Mouse (Mus musculus) forebrain, embryonic 12.5 days (tissue): ENCODE measurements around the gene Clmn. TPM values are rescaled to one million over a fixed set of nuclear protein-coding genes. Genes with fewer than 3 reads are reported as not detected.

ENCODE experiments used
- ATAC-seq: fragments of 200-750 bp; cut with Nextera tagmentation; 2 replicates; pipeline ENCODE4 v1.8.0; 2017; ENCODE audit warnings: moderate TSS enrichment; ENCODE audit not compliant: low FRiP score
- H3K27ac ChIP-seq: fragments of 300-500 bp; sonication (generic); 2 replicates; pipeline ENCODE4 v1.5.1; 2016; ENCODE audit warnings: mild to moderate bottlenecking
- H3K27me3 ChIP-seq: fragments of 300-500 bp; sonication (generic); 2 replicates; pipeline ENCODE4 v1.6.1; 2016; ENCODE audit warnings: mild to moderate bottlenecking
- H3K36me3 ChIP-seq: fragments of 300-500 bp; sonication (generic); replicated peaks from 2 replicates; pipeline ENCODE4 v1.6.1; 2016; ENCODE audit warnings: mild to moderate bottlenecking
- H3K4me1 ChIP-seq: fragments of 300-500 bp; sonication (generic); 2 replicates; pipeline ENCODE4 v1.6.1; 2016
- H3K4me2 ChIP-seq: fragments of 300-500 bp; sonication (generic); 2 replicates; pipeline ENCODE4 v1.6.1; 2016; ENCODE audit warnings: mild to moderate bottlenecking, moderate library complexity
- H3K4me3 ChIP-seq: fragments of 300-500 bp; sonication (generic); replicated peaks from 2 replicates; pipeline ENCODE4 v1.5.1; 2016; ENCODE audit warnings: mild to moderate bottlenecking
- H3K9ac ChIP-seq: fragments of 300-500 bp; sonication (generic); 2 replicates; pipeline ENCODE4 v1.6.1; 2016; ENCODE audit warnings: mild to moderate bottlenecking
- H3K9me3 ChIP-seq: fragments of 300-500 bp; sonication (generic); 2 replicates; pipeline ENCODE4 v1.6.1; 2016
- WGBS: fragments of 180-500 bp; shearing (Covaris S2); methylation state at CpG from one replicate; pipeline ENCODE4 v1.1.7; 2016; 5-methylcytosine and 5-hydroxymethylcytosine counted together
- polyA plus RNA-seq: library from polyadenylated mRNA; unstranded; fragments of >200 nt; fragmentation: Nextera tagmentation; extraction: Ambion mirVana; gene quantifications from 2 replicates; pipeline ENCODE4 v1.2.1, GENCODE M21; 2016

Clmn gene
- polyA plus RNA-seq, 1 experiment from 2014 or later: 2.8 TPM

DNA sequence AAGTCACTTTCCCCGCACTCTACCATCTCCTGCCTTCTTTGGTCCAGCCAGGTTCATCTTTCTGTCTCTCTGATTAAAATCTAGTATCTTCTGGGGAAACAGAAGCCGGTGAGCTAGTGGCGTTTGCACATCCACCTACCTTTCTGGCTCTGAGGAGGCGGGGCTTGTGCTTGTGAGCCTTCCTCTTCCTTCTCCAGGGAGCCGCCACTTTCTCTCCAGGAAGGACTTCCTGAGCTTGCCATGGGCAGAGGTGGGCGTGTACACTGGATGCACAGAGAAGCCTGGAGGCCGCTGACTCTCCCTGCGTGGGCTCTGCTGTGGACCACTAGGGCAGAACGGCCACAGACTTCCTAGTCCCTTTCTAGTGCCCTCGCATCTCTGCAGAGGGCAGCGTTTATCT, 34.3 kb upstream of the Clmn start:
- no peak overlapping the region for H3K4me3 ChIP-seq
- H3K4me1 ChIP-seq: peaks cover 30% of the 10 kb centered on the region
- H3K4me2 ChIP-seq: no peak overlapping the region
- no peaks in the 10 kb centered on the region for H3K9me3 ChIP-seq
- no peaks in the 10 kb centered on the region for H3K36me3 ChIP-seq
- H3K27me3 ChIP-seq: peaks cover 7% of the 10 kb centered on the region; the same call in 1 of the 2 replicates
- H3K9ac ChIP-seq: no peak overlapping the region
- 73% methylated on average over 11 of the region's 11 CpGs for WGBS
- ATAC-seq: no peak
- H3K27ac ChIP-seq: no peak overlapping the region

DNA sequence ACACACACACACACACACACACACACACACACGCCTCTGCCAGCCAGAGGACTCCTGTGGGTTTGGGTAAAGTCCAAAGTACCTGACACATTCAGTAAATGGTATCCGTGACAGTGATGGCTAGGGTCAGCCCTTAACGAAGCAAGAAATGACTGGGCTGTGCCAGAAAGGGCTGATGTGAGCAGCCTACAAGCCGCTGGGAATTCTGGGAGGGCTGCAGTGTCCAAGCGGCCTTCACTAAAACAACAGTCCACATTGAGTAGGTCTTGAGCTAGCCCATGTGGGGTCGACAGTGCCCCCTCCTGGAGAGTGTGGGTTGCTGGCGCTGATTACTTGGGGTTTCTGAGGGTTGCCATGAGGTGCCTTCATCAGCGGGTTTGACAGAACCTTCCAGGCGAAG, 33.8 kb upstream of the Clmn start:
- no peaks in the 10 kb centered on the region for H3K9me3 ChIP-seq
- H3K27ac ChIP-seq: no peak overlapping the region
- H3K4me2 ChIP-seq: no peak overlapping the region
- H3K4me1 ChIP-seq: peaks cover 30% of the 10 kb centered on the region
- peaks cover 7% of the 10 kb centered on the region; the same call in 1 of the 2 replicates for H3K27me3 ChIP-seq
- H3K4me3 ChIP-seq: no peak overlapping the region
- no peak overlapping the region for H3K9ac ChIP-seq
- H3K36me3 ChIP-seq: no peaks in the 10 kb centered on the region
- ATAC-seq: no peak
- WGBS: 71% methylated on average over 9 of the region's 9 CpGs

DNA sequence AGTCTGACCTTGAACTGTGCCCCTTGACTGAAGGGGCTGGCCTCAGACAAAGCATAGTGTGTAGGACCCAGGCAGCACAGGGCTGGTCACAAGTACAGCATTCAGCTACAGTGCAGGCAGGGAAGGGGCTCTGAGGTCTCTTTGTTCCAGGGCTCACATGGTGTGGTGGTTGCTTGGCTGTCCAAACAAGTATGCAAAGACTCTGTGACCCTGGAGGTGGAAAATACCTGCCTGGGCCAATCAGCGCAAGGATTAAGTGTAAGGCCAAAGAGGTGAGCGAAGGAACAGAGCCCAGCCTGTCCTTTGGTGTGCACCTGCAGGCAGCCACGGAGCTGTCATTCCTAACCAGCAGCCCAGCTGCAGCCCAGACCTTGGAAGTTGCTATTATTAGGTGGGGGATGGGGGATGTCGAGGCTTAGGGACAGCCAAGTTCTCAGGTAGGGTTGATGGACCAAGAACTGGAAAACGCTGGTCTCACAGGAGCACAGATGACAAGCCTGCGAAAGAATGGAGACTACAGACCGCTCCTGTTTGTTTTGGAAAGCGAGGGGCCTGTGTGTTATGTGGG, 32.3 kb upstream of the Clmn start:
- Histone ChIP-seq H3K4me2 (no peak overlapping the region), H3K9ac (no peak overlapping the region), H3K36me3 (no peaks in the 10 kb centered on the region), H3K4me3 (no peak overlapping the region), H3K27me3 (peaks cover 7% of the 10 kb centered on the region; the same call in 1 of the 2 replicates), H3K27ac (peak overlapping the region; percentile 31), H3K9me3 (0 out of 2 replicates have a peak, but pooled peaks cover 2% of the 10 kb centered on the region), H3K4me1 (peaks cover 30% of the 10 kb centered on the region)
- 53% methylated on average over 8 of the region's 8 CpGs for WGBS
- ATAC-seq: no peak

DNA sequence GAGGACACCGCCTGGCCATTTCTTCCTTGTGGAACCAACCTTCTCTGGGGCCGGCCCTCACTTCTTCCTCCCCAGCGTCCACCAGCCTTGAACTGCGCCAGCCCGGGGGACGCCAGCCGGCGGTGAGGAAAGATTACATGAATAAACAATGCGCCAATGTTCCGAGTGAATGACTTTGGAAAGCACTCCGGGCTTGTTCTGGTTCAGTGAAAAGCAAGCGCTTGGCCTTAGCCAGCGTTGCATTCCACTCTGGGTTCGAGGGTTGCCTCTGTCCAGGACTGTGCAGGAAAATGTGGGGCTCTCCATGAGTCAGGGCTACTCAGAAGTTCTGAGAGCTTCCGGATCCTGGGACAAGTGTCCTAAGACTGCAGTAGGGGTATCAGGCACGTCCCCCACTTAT, 31.8 kb upstream of the Clmn start:
- no peak for ATAC-seq
- H3K4me3 ChIP-seq: no peak overlapping the region
- H3K27me3 ChIP-seq: peaks cover 7% of the 10 kb centered on the region; the same call in 1 of the 2 replicates
- H3K27ac ChIP-seq: peak overlapping the region; percentile 31
- 53% methylated on average over 16 of the region's 16 CpGs for WGBS
- no peaks in the 10 kb centered on the region for H3K36me3 ChIP-seq
- 0 out of 2 replicates have a peak, but pooled peaks cover 2% of the 10 kb centered on the region for H3K9me3 ChIP-seq
- H3K4me1 ChIP-seq: peaks cover 26% of the 10 kb centered on the region
- H3K4me2 ChIP-seq: no peak overlapping the region
- no peak overlapping the region for H3K9ac ChIP-seq

DNA sequence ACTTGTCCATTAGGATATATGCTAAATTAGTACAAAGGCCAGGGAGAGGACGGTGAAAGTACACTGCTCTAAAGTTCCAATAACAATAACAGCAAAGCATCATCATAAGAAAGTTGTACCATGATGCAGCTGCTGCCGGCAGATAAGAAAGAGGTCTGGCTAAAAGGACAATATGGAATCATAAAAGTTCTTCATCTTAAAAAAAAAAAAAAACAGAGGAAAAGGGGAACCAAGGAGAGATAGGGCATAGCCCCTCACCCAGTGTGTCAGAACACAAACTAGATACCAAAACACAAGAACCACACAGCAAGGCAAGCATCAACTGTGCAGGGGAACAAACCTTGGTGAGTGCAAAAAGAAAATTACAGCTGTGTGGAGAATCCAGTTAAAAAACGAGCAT, 27.4 kb upstream of the Clmn start:
- Histone ChIP-seq H3K9ac (no peak overlapping the region), H3K4me1 (peaks cover 13% of the 10 kb centered on the region), H3K36me3 (no peaks in the 10 kb centered on the region), H3K4me3 (no peak overlapping the region), H3K27me3 (no peaks in the 10 kb centered on the region), H3K27ac (no peak overlapping the region), H3K4me2 (no peak overlapping the region), H3K9me3 (0 out of 2 replicates have a peak, but pooled peaks cover 2% of the 10 kb centered on the region)
- ATAC-seq: no peak
- WGBS: 92% methylated on average over 3 of the region's 3 CpGs

DNA sequence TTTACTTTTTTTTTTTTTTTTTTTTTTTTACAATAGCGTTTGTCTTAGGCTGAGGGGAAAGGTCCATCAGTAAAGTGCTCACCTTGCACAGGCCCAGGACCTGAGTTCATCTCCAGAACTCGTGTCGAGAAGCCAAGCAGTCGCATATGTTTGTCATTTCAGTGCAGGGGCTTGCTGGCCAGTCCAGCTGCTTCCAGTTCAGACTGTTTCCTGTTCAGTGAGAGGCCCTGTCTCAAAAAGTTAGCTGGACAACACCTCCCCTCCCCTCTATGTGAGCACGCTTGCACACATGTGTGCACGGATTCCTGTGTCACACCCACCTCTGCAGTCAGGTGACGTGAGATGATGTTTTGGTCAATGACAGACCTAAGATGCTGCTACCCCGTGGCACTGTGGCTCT, 25.2 kb upstream of the Clmn start:
- Histone ChIP-seq H3K36me3 (no peaks in the 10 kb centered on the region), H3K27ac (no peak overlapping the region), H3K9me3 (0 out of 2 replicates have a peak, but pooled peaks cover 2% of the 10 kb centered on the region), H3K4me2 (no peak overlapping the region), H3K9ac (no peak overlapping the region), H3K4me1 (no peaks in the 10 kb centered on the region), H3K27me3 (no peaks in the 10 kb centered on the region), H3K4me3 (no peak overlapping the region)
- ATAC-seq: no peak
- 81% methylated on average over 8 of the region's 8 CpGs for WGBS

DNA sequence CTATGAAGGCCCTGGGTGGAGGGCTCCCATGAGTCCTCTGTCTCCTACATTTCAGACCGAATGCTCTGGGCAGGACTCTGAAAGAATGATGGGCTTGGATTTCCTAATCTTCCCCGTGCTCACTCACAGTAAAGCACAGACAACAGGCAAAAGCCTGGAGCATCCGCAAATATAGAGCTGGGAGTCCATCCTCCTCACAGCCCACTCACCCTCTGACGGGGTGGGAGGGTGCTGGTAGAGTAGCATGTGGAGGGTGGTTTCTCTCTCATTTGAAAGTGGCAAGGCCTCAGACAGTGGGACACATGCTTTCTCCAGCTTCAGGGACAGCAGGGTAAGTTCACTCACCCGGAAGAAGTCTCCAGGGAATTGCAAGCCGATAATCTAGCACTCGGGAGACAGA, 21.2 kb upstream of the Clmn start:
- Histone ChIP-seq H3K9ac (no peak overlapping the region), H3K4me1 (0 out of 2 replicates have a peak, but pooled peaks cover 5% of the 10 kb centered on the region), H3K9me3 (no peaks in the 10 kb centered on the region), H3K27ac (no peak overlapping the region), H3K4me2 (no peak overlapping the region), H3K4me3 (no peak overlapping the region), H3K27me3 (peaks cover 15% of the 10 kb centered on the region; the same call in 1 of the 2 replicates), H3K36me3 (no peaks in the 10 kb centered on the region)
- WGBS: 85% methylated on average over 7 of the region's 7 CpGs
- no peak for ATAC-seq

DNA sequence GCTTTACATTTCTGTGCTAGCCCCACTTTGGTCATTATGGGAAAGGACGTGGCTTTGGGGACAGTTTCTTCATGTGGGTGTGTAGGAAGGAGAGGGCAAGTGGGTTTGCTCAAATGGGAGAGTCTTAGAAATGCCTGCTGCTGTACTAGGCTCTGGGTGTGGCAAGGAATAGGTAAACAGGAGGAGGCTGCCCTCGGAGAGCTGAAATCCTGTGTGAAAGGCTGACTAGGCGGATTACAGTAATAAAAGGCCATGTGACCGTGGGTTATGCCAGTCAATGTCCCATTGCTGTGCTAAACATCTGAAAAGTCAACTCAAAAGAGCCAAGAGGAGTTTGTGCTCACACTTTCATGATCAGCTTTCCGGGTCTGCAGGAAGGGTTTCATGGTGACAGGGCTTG, 17.7 kb upstream of the Clmn start:
- H3K9ac ChIP-seq: no peak overlapping the region
- 74% methylated on average over 5 of the region's 5 CpGs for WGBS

DNA sequence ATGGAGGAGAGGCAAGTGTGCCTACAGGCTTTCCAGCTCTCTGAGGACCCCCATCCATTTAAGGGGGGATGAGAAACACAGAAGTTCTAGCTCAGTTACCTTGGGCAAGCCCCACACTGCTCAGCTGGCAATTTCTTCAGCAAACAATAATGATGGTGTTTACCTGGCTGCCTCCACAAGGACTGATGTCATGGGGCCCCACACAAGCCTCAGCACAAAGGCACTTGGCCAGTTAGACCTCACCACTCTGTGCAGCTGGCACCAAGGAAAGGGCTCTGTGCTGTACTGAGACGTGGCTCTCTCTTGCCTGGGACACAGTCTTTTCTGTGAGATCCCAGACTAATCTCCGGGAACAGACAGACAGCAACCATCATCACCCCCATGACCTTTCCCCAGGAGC, 17.2 kb upstream of the Clmn start:
- H3K9me3 ChIP-seq: no peaks in the 10 kb centered on the region
- H3K36me3 ChIP-seq: no peaks in the 10 kb centered on the region
- H3K4me2 ChIP-seq: no peak overlapping the region
- no peak overlapping the region for H3K4me3 ChIP-seq
- H3K9ac ChIP-seq: no peak overlapping the region
- no peak for ATAC-seq
- no peak overlapping the region for H3K27ac ChIP-seq
- H3K27me3 ChIP-seq: peaks cover 29% of the 10 kb centered on the region; the same call in 1 of the 2 replicates
- H3K4me1 ChIP-seq: peaks cover 14% of the 10 kb centered on the region
- WGBS: 52% methylated on average over 2 of the region's 2 CpGs

More for the DNA sequence above, 17.7 kb upstream of the Clmn start:
- Histone ChIP-seq H3K4me2 (no peak overlapping the region), H3K4me3 (no peak overlapping the region), H3K9me3 (no peaks in the 10 kb centered on the region), H3K4me1 (peaks cover 14% of the 10 kb centered on the region), H3K27me3 (peaks cover 25% of the 10 kb centered on the region; the same call in 1 of the 2 replicates), H3K36me3 (no peaks in the 10 kb centered on the region), H3K27ac (no peak overlapping the region)
- no peak for ATAC-seq

DNA sequence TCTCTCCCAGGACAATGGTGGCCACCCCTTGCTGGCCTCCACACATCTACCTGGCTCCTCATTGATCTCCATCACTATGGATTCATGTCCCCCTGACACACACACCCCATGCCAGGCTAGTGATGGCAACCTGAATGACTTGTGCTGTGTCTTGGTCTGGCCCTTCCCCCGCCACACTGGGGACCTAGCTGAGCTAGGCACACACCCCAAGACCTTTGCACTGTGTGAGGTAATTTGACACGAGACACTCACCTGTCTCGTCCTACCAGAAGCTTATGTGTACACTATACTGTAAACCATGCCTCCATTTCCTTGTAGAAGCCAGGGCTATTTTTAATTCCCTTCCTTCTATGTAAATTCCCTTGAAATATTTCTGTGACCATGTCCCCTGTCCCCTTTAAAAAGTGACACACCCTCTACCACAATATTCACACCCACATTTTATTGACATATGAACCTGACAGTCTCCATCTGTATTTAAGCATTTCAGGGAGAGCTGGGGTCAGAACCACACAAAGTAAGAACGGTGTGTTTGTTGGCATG, 16.7 kb upstream of the Clmn start:
- Histone ChIP-seq H3K27ac (no peak overlapping the region), H3K36me3 (no peaks in the 10 kb centered on the region), H3K4me2 (no peak overlapping the region), H3K9me3 (no peaks in the 10 kb centered on the region), H3K4me3 (no peak overlapping the region), H3K9ac (no peak overlapping the region), H3K27me3 (peaks cover 29% of the 10 kb centered on the region; the same call in 1 of the 2 replicates), H3K4me1 (peaks cover 14% of the 10 kb centered on the region)
- WGBS: 80% methylated on average over 4 of the region's 4 CpGs
- ATAC-seq: no peak

DNA sequence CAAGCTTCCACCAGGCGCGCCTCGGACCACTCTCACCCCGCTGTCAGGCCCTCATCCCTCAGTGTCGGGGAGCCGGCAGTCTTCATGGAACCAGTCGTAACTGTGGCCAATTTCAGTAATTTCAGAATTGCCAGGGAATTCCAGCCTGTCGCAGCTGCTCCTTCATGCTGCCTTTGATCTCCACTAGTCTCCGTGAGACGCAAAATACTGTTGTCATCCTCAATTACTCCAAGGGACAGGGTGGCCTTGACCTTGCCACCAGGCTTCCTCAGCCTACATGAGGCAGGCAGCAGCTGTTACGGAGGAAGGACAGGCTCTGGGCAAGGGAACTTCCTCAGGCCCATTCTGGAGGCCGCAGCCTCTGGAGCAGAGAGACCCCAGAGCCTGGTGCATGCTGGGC, 15.5 kb upstream of the Clmn start:
- H3K4me1 ChIP-seq: peaks cover 19% of the 10 kb centered on the region
- peaks cover 34% of the 10 kb centered on the region for H3K27me3 ChIP-seq
- no peak overlapping the region for H3K27ac ChIP-seq
- H3K9ac ChIP-seq: no peak overlapping the region
- whole genome bisulfite sequencing: 79% methylated on average over 12 of the region's 12 CpGs
- H3K4me3 ChIP-seq: no peak overlapping the region
- ATAC-seq: peak; percentile 12; the same call in 1 of the 2 replicates
- no peak overlapping the region for H3K4me2 ChIP-seq
- H3K36me3 ChIP-seq: no peaks in the 10 kb centered on the region
- no peaks in the 10 kb centered on the region for H3K9me3 ChIP-seq

DNA sequence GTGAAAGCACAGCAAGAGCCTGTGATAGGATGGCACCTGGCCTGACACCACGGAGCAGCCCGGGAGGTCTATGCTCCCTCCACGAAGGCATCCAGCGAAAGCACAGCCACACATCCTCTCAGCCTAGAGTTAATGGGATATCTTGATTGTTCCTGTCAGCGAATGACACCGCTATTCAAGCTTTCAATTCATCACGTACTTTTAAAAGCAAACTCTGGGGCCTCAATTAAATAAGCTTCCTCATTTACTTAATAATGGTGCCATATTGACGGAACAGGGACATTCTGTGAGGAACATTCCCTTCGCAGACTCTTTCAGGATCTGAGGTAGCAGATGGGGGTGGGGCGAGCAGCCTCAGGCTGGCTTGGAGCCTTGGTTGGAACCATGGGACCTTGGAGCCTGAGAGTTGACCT, 14.7 kb upstream of the Clmn start:
- Histone ChIP-seq H3K27ac (no peak overlapping the region), H3K9ac (no peak overlapping the region), H3K4me2 (no peak overlapping the region), H3K27me3 (peaks cover 34% of the 10 kb centered on the region), H3K4me1 (peaks cover 19% of the 10 kb centered on the region), H3K36me3 (no peaks in the 10 kb centered on the region), H3K4me3 (no peak overlapping the region), H3K9me3 (no peaks in the 10 kb centered on the region)
- WGBS: 28% methylated on average over 10 of the region's 10 CpGs
- ATAC-seq: peak; percentile 54; the same call in 1 of the 2 replicates

DNA sequence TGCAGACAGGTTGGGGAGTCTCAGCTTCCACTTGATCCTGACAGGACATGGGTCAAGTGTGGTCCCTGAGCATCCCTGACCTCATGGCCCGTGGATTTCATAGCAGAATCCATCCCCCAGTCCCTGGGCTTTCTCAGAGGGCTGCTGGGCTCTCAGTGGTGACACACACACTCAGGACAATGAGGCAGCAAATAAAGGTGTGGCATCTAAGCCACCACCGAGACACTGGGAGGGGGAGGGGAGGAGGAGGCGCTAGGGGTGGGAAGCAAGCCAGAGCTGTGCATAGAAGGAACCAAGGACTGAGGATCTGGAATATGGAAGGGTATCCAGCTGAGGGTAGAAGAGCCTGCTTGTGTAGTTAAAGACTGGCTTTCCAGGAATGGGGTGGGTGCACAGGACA, 11.2 kb upstream of the Clmn start:
- no peaks in the 10 kb centered on the region for H3K9me3 ChIP-seq
- H3K4me2 ChIP-seq: no peak overlapping the region
- H3K36me3 ChIP-seq: no peaks in the 10 kb centered on the region
- H3K27ac ChIP-seq: no peak overlapping the region
- peaks cover 24% of the 10 kb centered on the region; the same call in 1 of the 2 replicates for H3K27me3 ChIP-seq
- H3K9ac ChIP-seq: no peak overlapping the region
- WGBS: 41% methylated on average over 3 of the region's 3 CpGs
- peaks cover 15% of the 10 kb centered on the region for H3K4me1 ChIP-seq
- ATAC-seq: no peak
- no peak overlapping the region for H3K4me3 ChIP-seq
